Comparison of ENCODE assay signal across 8 mouse cellular contexts in genomic region chr12:84408819-84409507, GRCm38 (mm10). TPM values are rescaled to one million over a fixed set of nuclear protein-coding genes. Genes with fewer than 3 reads are reported as not detected.
DNase-seq lines count a peak whose midpoint lies in the region; ATAC-seq and TF ChIP-seq lines count a peak whose summit lies in the region.

Gene Entpd5 (minus strand): TSS chr12:84409029.
Gene Bbof1 (plus strand): TSS chr12:84409071.

- no peak for DNase-seq in Patski (ENCODE audit: low read depth, low spot score)
- DNase-seq in cerebellum, postnatal 14 days, result peak; percentile 94 to 97
- DNase-seq in frontal cortex, postnatal 25 days (ENCODE audit: low spot score in 2 of 2), result peak; percentile 76 to 79
- DNase-seq in left cerebral cortex, adult 11 months (ENCODE audit: low spot score), result peak; percentile 83
- DNase-seq in lung, postnatal 4 days, result peak; percentile 92
- DNase-seq in retina, postnatal 7 days (ENCODE audit: low read depth, low spot score), result peak; percentile 90
- DNase-seq in urinary bladder, adult 2 months (ENCODE audit: low spot score), result peak; percentile 88

- POLR2A ChIA-PET in Patski (lab: Charles Lee), result no interaction called here

- peak; percentile 78 for ATAC-seq in Patski
- ATAC-seq in hindbrain, embryonic 15.5 days (ENCODE audit: low FRiP score, low read depth), result peak; percentile 95

- CTCF ChIA-PET in Patski (lab: Charles Lee), result interaction anchor here (1.0 kb wide), 1 partner anchor 40 kb away, joined by 3 read pairs; no protein-coding TSS in a partner anchor

- peak within 1 kb of the TSS; percentile 72 for H3K4me3 ChIP-seq in hindbrain, embryonic 15.5 days

- 1% methylated on average over 58 of the region's 63 CpGs for WGBS in hindbrain, embryonic 15.5 days

- H3K9me3 ChIP-seq in hindbrain, embryonic 15.5 days, result no peaks in the 10 kb centered on the region

- peak within 1 kb of the TSS; percentile 83 for H3K4me2 ChIP-seq in hindbrain, embryonic 15.5 days

- peak within 1 kb of the TSS; percentile 77 for H3K9ac ChIP-seq in hindbrain, embryonic 15.5 days

- TF ChIP-seq CTCF in Patski (IDR thresholded peaks at IDR 0.05), result no peak

- H3K27ac ChIP-seq in hindbrain, embryonic 15.5 days (replicated peaks), result peak within 1 kb of the TSS; percentile 92

- H3K36me3 ChIP-seq in hindbrain, embryonic 15.5 days, result no peaks in the 10 kb centered on the region

- no peaks in the 10 kb centered on the region for H3K27me3 ChIP-seq in Patski
- no peaks in the 10 kb centered on the region for H3K27me3 ChIP-seq in hindbrain, embryonic 15.5 days

- peaks cover 11% of the 10 kb centered on the region for H3K4me1 ChIP-seq in hindbrain, embryonic 15.5 days (replicated peaks)

- in situ Hi-C loops in Patski (cut with MboI; ENCODE audit: low pct_unique_long_range_greater_than_20kb), result loop anchor here (5.0 kb wide), 1 partner anchor 47 kb away; the partner anchor contains the start of genes Coq6 and Fam161b

RNA-seq across cellular contexts. Expression of gene Entpd5, which starts in this region (rescaled TPM):
- 21.1 TPM for polyA plus RNA-seq in Patski (2021)
- 12.0 and 12.7 TPM in 2 replicates for polyA plus RNA-seq in hindbrain, embryonic 15.5 days (2015; fragmentation: Nextera tagmentation; extraction: Ambion mirVana)
- polyA plus RNA-seq in urinary bladder, adult 2 months (2012; rRNA removed), result 64.4 and 71.3 TPM in 2 replicates

RNA-seq across cellular contexts. Expression of gene Bbof1, which starts in this region (rescaled TPM):
- 2.2 TPM for polyA plus RNA-seq in Patski (2021)
- polyA plus RNA-seq in hindbrain, embryonic 15.5 days (2015; fragmentation: Nextera tagmentation; extraction: Ambion mirVana), result 5.0 and 5.1 TPM in 2 replicates
- 1.8 and 2.3 TPM in 2 replicates for polyA plus RNA-seq in urinary bladder, adult 2 months (2012; rRNA removed)
